Mouse (Mus musculus) layer of hippocampus, adult 2 months (tissue): Measurements from ENCODE around the gene Man1a. TPM values are rescaled to one million over a fixed set of nuclear protein-coding genes. Genes with fewer than 3 reads are reported as not detected.

ENCODE experiments used
- DNase-seq, 2 experiments: peaks; one replicate each; pipeline ENCODE4 v3.0.0; 2022; ENCODE audit warnings: low spot score in 2 of 2
- H3K27ac ChIP-seq: fragments of 200-600 bp; 2 replicates; pipeline ENCODE4 v1.8.1; 2022
- H3K4me3 ChIP-seq: fragments of 200-600 bp; 2 replicates; pipeline ENCODE4 v1.8.1; 2022; ENCODE audit warnings: mild to moderate bottlenecking
- CTCF ChIP-seq: fragments of 200-600 bp; conservative IDR thresholded peaks from 2 replicates; pipeline ENCODE4 v1.8.1; 2022; ENCODE audit warnings: antibody characterized with exemption, mild to moderate bottlenecking, moderate library complexity
- total RNA-seq, 2 experiments: library from RNA; stranded (reverse); gene quantifications; 2 replicates each; pipeline ENCODE4 v1.2.3; 2021

Man1a gene
- total RNA-seq, 2 experiments from 2014 or later: 65.0 to 65.7 TPM

DNA sequence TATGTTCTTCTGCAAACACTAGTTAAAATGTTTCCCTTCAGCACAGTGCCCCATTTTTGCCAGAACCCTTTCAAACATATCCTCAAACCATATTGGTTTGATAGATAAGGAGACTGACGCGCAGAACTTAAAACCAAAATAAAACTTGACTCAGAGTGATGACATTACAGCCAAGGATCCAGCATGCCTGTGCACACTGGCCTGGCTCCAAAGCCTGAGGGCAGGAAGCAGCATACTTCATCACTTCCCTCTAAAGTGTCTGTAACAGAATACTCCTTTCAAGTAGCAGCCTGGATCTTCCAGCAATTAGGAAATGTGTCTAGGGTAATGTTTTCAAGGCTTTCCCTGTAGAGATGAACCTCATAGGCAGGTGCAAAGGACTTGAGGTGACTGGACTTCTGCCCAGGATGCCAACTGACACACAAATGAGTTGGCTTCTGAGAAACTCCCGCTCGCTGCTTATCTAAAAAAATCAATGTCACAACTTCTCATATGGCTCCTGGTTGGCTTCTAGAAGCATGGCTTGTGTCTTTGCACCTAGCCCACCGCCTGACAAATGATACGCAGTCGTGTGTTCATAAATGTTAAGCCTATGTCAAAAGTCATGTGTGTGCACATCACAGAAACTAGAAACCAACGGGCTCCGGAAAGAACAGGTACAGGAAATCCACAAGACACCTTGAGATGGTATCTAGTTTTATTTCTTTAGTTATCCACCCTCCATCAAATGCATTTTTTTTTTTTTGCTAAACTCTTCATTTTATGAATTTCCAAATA lies 43.9 kb downstream of the Man1a start:
- no peak overlapping the region for H3K27ac ChIP-seq
- no peak for TF ChIP-seq CTCF
- H3K4me3 ChIP-seq: no peak overlapping the region
- DNase-seq: no peak

DNA sequence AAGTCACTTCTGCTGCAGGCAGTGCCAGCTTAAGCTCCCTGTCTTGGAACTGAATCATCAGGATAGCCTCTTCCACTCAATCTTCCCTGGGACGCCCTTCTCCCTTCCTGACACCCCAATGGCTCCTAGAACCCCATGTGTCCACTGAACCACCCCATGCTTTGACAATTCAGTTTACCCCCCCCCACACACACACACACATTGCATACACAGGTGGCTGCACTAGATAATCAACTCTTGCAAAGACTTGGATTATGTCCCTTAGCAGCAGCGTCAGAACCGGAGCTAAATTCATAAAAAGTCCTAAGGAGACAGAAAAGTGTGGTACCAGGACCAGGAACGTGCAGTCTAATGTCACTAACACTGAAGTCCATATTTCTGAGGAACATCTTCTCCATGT lies 47.5 kb downstream of the Man1a start:
- Histone ChIP-seq H3K4me3 (no peak overlapping the region), H3K27ac (no peak overlapping the region)
- TF ChIP-seq CTCF: no peak
- DNase-seq: no peak

DNA sequence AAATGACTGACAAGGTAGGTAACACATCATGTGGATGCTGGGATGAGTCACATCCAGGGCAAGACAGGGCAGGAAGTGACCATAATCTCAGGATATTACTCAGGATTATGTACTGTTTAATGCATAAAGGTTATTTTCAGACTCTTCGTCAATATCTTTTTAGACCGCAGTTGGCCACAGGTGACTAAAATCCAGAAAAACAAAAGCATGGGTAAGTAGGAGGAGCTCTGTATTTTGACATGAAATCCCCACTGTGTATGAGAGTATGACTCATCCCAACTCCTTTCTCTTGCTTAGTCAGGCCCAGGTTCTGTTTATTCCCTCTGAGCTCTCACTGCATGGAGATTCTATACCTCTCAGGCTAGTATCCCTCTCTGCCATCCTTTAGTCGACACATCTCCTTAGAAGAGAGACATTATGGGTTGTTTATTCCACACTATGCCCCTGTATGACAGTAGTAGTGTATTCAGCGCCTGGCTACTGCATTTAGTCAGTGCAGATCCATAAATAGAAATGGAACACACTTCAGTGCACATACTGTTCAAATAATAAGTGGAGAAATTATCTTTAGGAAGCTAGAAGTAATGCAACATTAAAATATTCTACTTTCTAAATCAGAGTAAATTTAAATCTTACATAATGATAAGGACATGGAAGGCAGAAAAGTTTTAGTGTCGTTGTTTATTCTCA lies 49.5 kb downstream of the Man1a start:
- H3K27ac ChIP-seq: peak overlapping the region; percentile 11; the same call in 1 of the 2 replicates
- DNase-seq: no peak
- no peak for TF ChIP-seq CTCF
- no peak overlapping the region for H3K4me3 ChIP-seq

DNA sequence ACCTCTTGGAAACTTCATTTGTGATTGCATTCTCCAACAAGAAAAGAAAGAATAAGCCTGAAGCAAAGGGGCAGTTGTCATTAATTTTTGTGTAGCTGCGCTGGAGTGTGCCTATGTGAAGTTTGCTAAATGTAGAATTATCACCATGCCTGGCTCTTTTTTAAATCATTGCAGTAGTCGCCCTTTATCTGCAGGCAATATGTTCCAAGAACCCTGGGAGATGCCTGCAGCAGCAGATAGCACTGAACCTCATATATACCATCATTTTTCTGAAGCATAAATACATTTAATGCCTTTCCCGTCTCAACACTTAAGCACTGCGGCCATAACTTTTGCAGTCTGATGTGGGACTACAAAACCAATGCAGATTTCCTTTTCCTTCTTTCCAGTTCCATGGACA lies 50.3 kb downstream of the Man1a start:
- Histone ChIP-seq H3K4me3 (no peak overlapping the region), H3K27ac (no peak overlapping the region)
- no peak for TF ChIP-seq CTCF
- DNase-seq: no peak

DNA sequence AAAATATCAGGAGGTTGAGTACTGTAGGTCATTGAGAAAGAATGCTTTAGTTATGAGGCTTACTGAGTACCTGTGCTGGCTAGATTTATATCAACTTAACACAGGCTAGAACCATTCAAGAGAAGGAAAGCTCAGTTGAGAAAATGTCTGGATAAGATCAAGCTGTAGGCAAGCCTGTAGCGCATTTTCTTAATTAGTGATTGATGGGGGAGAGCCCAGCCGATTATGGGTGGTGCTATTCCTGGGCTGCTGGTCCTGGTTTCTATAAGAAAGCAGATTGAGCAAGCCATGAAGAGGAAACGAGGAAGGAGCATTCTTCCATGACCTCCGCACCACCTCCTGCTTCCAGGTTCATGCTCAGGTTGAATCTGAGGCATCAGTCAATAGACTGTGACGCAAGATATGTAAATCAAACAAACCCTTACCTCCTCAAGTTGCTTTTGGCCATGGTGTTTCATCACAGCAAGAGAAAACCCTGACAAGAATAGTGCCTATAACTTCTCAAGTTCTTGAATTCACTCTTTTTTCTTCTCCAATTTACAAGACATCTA lies 58.4 kb downstream of the Man1a start:
- DNase-seq: no peak
- no peak overlapping the region for H3K27ac ChIP-seq
- H3K4me3 ChIP-seq: no peak overlapping the region
- TF ChIP-seq CTCF: no peak

DNA sequence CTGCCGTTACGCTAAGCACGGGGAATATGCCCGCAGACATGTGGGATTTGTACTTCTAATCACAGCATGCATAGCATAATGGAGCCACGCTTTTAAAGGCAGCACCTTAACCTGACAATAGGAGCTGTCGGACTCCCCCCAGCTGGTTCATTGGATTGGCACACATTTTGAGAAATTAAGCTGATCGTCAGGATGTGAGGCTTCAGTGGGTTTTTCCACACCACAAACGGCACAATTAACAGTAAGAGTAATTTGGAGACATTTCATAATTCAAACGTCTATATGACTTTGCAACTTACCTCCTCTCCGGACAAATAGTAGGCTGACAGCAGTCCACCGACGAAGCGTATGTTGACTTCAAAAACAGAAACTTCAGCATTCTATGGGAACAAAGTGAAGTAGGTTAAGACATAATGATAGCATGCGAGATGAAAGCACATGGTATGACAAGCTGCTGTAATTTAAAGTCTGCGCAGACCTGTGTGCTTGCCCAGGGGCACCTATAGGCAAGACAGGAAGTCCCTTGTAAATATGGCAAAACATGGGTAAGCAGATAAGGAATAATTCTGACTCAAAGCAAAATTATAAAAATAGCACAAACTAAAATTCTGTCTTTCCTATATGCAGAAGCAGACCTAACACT lies 62.2 kb downstream of the Man1a start:
- no peak for TF ChIP-seq CTCF
- no peak overlapping the region for H3K27ac ChIP-seq
- no peak for DNase-seq

DNA sequence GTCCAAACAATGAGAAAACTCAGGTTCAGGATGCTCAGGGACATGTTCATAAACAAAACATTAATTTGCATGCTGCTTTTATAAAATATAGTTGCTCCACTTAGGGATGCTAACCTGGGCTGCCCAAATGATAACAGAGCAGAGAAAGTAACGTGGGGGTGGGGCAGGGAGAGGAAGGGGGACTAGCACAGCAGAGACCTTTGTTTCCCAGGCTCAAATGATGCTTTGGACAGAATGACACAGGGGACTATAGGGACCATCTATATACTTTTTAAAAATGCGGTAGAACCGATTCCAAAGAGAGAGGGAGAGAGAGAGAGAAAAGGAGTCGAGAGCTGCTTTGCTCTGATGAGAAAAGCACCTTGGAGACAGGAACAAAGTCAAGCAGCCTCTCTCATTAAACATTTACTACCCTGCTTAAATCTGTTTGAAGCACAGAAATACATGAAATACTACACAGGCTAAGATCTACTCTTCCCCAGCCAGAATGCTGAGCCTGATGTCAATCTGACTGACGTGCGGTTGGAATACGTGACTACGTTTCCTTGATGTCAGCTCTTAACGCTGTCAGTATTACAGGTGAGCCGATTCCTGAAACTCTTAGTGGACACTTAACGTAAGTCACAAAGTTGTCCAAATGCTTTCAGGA lies 63.1 kb downstream of the Man1a start:
- no peak overlapping the region for H3K27ac ChIP-seq

More for the DNA sequence above, 62.2 kb downstream of the Man1a start:
- H3K4me3 ChIP-seq: no peak overlapping the region

DNA sequence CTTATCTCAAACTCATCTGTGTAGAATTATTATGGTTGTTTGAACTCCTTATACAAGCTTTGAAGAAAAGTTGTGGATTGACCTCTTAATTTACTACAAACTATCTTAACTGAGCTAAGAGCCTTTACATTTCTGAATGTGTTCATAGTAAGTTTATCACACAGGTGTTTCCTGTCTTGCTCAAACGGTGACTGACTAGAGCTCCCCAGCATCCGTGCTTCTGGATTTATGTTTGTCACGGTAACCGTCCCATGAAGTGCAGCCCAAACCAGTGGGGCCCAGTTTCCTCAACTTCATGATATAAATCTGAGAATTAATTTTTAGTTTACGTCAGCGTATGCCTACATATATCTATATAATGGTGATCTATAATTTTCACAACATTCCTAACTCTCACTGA lies 67.3 kb downstream of the Man1a start:
- no peak overlapping the region for H3K27ac ChIP-seq
- no peak for TF ChIP-seq CTCF

More for the DNA sequence above, 63.1 kb downstream of the Man1a start:
- no peak for TF ChIP-seq CTCF
- no peak overlapping the region for H3K4me3 ChIP-seq
- no peak for DNase-seq

DNA sequence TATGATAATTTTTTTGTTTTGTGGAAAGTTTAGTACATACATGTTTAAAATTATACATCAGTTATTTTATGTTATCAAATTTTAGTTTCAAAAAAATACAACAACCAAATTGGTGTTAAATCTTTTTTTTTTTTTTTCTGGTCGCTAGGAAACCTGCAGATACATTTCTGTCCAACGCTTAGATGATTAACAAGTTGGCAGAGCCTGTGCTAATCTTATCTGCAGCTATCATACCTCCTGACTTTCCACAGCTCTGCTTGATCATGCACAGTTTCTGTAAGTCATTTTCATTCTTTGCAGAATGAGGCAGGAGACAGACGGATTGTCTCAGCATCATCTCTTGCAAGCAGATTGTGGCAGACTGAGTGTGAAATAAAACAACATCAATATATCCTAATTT lies 69.5 kb downstream of the Man1a start:
- no peak for TF ChIP-seq CTCF
- no peak overlapping the region for H3K4me3 ChIP-seq
- DNase-seq: peak; percentile 15 to 68
- no peak overlapping the region for H3K27ac ChIP-seq

More for the DNA sequence above, 67.3 kb downstream of the Man1a start:
- no peak overlapping the region for H3K4me3 ChIP-seq
- DNase-seq: no peak

DNA sequence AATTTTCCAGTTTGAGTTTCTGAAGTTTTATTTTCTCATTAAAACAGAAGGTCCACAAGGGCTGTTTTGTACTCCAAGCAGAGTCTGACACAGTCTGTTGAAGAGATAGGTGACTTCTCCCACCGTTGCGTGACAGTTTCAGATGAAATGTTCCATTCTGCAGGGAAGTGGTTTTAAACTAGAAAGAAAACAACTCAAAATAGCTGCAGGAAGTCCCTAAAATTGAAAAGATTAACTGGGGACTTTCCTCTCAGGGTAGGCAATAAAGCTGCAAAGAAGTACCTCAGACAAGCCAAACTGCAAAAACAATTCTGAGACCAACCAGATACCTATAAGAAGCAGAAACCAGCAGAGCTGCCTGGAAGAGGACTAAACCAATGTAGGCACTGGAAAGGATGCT lies 70.6 kb downstream of the Man1a start:
- no peak overlapping the region for H3K4me3 ChIP-seq
- H3K27ac ChIP-seq: no peak overlapping the region
- DNase-seq: no peak
- no peak for TF ChIP-seq CTCF

DNA sequence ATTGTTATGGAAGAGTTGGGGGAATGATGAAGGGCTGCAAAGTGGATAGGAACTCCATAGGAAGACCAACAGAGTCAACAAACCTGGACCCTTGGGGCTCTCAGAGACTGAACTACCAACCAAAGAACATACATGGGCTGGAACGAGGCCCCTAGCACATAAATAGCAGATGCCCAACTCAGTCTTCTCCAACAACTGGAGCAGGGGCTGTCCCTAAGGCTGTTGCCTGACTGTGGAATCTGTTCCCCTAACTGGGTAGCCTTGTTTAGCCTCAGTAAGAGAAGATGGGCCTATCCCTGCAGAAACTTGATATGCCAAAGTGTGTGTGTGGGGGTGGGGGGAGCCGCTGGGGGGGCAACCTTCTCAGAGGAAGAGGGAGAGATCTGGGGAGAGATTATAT lies 73.5 kb downstream of the Man1a start:
- DNase-seq: no peak
- no peak for TF ChIP-seq CTCF
- Histone ChIP-seq H3K27ac (no peak overlapping the region), H3K4me3 (no peak overlapping the region)

DNA sequence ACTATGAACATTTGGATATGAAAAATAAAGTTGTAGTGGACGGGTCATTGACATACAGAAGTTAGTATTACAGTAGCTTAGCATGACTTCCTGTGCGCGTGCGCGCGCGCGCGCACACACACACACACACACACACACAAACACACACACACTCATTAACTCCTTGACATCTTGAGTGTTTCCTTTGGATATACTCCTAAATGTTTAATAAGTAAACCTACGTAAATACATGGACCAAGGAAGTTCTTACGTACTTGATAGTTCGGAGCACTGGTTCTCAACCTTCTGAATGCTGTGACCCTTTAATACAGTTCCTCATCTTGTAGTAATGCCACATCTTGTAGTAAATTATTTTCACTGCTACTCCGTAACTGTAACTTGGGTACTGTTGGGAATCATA lies 79.1 kb downstream of the Man1a start:
- no peak for TF ChIP-seq CTCF
- DNase-seq: no peak
- Histone ChIP-seq H3K27ac (no peak overlapping the region), H3K4me3 (no peak overlapping the region)

DNA sequence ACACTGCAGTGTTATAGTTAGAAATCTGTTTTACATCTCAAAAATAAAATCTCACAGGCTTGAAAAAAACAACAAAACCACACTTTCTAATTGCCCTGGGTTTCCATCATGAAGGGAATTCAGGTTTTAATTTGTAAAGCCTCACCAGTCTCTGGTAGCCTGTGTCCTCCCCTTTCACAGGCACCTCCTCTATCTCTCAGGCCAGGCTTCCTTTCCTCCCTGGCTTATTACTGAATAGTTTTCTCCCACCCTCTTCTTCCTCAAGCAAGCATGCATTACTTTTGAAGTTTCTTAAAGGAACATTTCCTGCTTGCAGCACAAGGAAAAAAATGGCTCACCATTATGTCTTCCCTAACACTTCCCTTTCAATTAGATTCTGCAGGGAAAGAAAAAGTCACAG lies 80.2 kb downstream of the Man1a start:
- no peak for TF ChIP-seq CTCF
- Histone ChIP-seq H3K27ac (no peak overlapping the region), H3K4me3 (no peak overlapping the region)
- DNase-seq: peak in 1 of 2 experiments; percentile 12
